Mouse (Mus musculus): ENCODE results near the gene March6. TPM values are rescaled to one million over a fixed set of nuclear protein-coding genes. Genes with fewer than 3 reads are reported as not detected.

March6 gene
- total RNA-seq, 2 experiments from 2014 or later, result 114 to 116 TPM

DNA sequence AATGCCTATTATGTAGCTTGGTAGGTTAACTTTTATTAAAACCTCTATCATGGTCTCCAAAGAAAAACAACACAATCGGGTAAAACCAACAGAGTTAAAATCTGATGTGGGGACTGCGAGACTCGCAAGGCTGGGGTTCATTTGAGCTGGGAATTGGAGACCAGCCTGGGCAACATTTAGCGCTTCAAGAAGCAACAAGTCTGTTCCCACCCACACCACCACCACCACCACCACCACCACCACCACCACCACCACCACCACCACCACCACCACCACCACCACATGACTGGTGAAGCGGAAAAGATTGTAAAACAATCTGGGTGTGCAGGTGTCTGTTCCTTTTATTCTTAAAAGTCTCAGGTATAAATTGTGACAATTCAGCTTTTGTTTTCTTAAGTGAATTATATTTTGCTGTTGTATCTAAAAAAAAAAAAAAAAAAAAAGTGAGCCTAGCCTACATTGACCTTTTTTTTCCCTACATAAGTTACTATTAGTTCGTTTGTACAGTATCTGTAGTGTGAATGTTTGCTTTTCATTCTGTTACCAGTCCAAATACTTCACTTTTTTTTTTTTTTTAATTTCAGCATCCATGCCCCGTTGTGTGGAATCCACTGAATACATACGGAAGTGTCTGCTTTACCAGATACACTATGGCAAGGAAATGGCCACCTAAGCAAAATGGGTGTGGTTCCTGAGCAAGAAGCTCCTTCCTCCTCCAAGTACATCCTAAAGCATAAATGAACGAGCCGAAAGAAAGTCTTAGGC lies 76.6 kb downstream of the March6 start:
- DNase-seq, result no peak

DNA sequence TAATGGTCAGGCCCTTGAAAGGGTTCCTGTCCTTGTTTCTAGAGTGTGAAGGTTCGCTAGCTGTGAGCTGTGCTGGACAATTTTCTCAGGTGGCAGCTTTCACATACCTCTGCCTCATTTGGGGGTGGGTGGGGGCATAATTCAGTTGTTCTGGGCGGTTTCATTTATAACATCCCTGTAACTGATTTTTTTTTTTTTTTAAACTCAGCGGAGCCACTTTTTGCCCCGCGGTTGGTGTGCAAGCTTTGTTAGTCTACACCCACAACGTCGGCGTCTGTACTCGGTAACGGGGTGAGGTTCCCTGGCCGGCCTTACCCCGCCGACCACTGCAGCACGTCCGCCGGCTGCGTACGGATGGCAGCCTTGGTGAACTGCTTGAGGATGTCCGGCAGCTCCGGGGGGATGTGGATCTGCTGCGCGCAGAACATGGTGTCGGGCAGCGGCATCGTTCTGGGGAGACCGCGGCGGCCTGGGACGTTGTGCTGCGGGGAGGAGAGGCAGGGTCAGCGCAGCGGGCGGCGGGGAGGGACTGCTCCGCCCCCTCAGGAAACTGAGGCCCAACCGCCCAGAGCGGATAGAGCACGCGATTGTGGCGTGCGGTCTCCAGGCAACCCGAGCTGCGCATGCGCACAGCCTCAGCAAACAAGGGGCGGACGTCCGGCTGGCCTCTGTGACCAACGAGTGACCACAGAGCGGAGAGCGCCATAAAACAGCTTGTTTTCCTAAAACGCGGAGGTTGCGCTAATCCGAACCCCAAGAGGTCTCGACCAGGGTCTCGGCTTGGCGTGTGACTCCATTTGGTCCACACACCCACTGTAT lies 77.5 kb downstream of the March6 start, which contains the start of gene Ropn1l:
Gene Ropn1l, minus strand, starts transcription at position 640 of the 819 bp plus-strand sequence.
- DNase-seq, result peak; percentile 96 to 97

DNA sequence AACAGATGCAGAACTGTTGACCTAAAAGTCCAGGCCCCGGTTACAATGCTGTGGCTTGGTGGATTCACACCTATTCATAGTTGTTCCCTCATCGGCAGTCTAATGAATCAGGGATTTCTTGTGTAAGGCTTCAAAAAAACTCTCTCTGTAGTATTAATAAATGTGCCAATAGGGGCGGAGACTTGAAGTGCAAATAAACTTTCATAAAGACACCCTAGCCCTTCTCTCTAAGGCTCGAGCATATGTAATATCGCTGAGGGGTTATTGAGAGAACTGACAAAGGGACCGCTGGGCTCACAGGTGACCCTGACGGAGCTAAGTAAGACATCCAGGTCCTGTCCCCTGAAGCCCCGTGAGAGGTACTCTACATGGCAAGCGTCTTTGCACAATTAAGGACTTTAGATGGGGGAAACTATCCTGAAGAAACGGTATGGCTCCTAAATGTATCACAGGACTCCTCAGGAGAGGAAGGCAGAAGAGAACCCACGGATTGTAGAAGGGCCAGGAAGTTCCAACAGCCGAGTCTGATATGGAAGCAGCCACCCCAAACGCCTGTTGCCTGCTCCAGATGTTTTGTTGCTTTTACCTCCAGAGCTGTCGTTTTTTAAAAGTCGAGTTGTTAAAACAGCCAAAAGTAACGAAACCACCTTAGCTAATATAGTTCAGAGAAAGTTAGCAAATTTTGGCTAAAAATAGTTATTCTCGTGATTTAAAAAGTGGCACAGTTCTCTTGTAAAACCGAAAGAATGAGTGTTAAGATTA lies 78.3 kb downstream of the March6 start:
- DNase-seq, result peak in 1 of 2 experiments; percentile 36

DNA sequence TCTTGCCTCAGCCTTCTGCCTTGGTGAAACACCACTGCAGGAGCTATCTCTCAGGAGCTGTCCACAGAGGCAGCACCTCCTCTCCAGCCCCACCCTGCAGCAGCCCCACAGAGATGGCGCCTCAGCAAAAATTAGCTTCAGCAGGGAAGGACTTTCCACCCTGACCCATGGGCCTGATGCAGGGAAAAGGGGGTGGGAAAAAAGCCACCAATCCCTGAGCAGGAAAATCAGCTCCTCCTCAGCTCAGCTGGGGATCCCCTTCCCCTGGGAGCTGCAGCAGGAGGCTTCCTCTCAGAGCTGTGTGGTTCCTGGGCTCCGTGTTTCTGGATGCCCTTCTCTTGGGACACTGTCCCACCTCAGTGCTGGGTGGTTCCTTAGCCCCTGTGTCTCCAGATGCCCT lies 81.1 kb downstream of the March6 start:
- no peak for DNase-seq

DNA sequence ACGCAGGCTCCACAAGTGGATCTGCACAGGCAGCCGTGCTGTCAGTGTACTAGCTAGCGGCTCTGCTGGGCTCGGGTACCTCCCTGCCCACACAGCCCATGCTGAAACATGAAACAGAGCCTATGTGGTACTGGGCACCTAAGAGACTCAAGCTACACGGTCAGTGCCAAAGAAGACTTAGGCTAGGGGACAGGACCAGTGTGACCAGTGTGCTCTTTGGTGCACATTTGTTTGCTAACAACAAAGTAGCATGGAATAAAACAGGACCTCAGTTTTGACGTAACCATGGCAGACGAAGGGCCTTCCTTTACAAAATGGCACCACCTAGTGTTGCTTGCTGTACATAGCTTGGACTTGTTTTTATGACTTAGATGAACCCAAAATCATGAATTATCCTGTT lies 83.7 kb downstream of the March6 start:
- peak; percentile 49 to 66 for DNase-seq

DNA sequence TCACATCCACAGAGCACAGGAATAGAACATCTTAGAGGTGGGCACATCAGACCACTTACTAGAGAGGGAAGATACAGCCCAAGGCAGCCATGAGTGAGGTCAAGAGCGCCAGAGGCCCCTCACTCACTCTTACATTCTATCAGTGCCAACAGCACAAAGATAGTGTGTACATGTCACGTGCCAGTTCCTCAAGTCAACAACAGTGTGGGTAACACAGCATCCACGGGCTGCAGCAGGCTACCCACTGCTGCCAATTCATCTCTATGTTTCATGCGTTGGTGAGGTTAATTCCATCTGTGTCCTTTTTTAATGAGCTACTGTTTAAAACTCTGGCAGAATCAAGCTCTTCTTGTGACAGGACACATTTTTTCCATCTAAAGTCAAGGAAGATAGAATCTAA lies 88.2 kb downstream of the March6 start:
- no peak for DNase-seq

DNA sequence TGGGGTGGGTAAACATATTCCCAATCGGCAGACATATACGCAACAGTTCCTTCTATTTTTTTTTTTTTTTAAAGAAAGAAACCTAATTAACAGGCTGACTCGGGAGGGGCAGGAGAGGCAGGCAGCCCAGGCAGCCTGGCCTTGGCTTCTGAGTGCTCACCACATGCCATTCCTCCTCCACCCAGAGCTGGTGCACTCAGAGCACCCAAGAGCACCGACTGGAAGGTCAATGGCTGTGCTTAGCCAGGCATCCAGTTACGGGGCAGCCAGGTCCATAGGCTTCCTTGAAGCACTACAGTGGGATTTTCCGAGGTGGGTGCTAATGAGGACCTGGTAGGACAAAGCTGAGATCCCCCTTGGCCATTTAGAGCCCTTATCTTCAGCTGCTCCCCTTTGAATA lies 88.9 kb downstream of the March6 start:
- no peak for DNase-seq

DNA sequence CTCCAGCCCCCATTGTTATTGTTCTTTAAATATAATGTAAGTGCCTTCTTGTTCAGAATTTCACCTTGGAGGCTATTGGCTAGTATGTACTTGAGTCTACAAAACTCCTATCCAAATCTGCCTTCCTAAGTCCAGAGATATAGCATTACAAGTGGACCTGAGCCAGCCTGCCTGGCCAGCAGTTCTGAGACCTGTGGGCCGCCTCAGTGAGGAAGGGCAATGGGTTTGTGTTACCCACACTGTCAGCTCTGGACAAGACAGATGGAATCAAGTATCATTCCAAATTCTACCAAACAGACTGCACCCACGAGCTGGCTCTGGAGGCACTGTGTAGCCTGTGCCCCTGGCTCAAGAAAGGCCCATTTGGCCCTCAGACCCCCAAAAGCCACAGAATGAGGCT lies 94.0 kb downstream of the March6 start:
- DNase-seq, result no peak

DNA sequence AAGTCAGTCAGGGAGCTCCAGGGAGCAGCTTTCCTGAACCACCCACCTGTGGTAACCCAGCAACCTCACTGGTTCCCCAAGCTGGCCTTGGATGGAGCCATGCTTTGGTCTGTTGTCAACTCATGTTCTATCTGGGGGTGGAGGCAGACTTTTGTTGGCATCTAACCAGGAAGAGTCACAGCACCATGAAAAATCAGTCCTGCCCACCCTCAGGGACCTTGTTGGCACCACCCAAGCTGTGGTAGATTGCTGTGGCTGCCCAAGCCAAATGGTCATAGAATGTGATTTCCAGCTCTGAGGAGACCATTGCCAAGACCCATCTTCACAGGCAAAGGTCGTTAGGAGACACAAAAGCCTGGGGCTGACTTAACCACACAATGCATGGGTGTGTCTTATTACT lies 94.8 kb downstream of the March6 start:
- DNase-seq, result no peak

DNA sequence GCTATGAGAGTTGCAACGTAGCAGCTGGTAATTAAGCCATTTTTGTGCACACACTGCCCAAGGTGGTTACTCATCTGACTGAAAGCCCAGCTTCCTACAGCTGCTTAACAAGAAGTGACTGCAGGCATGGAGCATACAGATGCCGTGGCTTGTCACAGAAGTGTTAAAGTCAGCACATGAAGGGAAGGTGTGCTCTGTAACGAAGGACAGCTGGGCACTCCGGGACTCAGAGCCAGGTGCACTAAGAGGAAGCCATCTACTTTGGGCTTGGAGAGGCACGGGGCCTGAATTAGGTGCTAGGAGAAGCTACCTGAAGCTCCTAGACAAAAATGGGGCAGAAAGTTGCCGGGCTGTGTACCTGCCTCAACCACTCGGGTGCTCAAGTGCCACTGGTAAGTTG lies 97.1 kb downstream of the March6 start:
- no peak for DNase-seq

DNA sequence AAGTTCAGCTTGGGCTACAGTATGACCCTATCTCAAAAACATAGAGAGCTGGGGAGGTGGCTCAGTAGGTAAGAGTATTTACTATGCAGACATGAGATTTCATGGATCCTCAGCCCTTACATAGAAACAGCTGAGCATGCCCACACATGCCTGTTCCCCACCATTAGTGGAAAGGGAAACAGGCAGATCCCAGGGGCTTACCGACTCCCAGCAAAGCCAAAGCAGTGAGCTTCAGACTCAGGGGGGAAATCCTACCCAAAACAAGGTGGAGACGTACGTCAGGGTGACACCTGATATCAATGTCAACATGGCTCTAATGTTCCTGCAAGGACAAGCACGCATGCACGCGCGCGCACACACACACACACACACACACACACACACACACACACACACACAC lies 99.0 kb downstream of the March6 start:
- DNase-seq, result no peak

DNA sequence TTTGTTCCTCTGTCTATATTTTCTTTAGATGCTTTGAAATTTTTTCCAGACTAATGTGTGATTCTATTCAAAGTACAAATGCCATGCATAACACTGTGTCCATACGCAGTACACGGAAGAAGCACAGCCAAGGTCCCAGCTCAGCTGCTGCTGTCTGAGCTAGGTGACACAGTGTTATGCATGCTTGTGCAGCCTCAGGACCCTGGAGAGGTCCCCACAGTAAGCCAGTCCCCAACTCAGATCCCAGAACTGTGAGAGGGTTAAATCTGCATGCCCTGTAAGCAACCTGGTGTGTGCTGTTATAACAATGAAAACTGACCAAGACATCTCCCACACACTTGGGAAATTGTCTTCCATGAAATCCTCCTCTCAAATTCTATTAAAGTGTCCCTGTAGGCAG lies 100.8 kb downstream of the March6 start:
- no peak for DNase-seq

DNA sequence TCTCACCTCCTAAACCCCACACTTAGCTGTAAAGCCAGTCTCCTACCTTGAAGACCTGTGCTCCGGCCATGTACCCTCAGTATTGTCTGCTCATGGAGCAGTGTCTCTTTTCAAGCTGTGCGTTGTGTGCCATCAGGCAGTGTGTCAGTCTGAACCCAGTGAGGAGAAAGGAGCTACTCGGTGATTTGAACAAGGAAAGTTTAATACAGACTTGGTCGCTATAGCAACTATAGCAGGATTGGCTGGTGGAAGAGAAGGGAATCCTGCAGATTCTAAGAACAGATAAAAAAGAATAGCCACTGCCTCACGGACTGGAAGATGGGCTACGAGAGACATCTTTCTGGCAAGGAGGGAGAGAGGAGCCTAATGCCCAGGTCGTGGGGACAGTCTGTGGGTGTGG lies 101.4 kb downstream of the March6 start:
- DNase-seq, result no peak

DNA sequence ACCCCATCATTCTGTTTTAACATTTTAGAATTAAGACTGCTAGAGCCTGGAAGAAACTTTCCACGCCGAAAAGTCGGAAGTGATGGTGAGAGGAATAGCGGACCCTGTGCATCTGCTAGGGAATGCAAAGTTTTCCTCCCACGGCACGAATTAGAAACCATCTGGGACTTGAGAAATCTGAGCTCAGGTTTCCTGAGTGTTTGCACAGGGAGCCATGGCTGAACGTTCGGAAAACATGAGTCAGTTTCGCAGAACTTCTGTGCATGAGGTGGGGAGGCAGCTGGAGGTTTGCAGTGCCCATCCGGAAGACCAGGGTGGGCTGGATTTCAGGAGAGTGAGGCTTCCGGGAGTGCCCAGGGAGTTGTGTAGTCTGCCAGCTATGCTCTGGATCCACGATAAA lies 102.3 kb downstream of the March6 start:
- no peak for DNase-seq

DNA sequence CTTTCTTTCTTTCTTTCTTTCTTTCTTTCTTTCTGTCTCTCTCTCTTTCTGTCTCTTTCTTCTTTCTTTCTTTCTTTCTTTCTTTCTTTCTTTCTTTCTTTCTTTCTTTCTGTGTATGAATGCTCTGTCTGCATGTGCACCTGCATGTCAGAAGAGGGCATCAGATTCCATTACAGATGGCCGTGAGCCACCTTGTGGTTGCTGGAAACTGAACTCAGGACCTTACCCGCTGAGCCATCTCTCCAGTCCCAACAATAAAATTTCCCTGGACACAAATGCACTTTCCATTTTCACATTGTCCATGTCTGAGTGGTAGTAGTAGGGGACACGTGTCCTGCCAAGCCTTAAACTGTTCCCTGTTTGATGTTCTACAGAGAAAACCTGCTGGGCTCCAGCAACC lies 103.5 kb downstream of the March6 start:
- DNase-seq, result no peak

DNA sequence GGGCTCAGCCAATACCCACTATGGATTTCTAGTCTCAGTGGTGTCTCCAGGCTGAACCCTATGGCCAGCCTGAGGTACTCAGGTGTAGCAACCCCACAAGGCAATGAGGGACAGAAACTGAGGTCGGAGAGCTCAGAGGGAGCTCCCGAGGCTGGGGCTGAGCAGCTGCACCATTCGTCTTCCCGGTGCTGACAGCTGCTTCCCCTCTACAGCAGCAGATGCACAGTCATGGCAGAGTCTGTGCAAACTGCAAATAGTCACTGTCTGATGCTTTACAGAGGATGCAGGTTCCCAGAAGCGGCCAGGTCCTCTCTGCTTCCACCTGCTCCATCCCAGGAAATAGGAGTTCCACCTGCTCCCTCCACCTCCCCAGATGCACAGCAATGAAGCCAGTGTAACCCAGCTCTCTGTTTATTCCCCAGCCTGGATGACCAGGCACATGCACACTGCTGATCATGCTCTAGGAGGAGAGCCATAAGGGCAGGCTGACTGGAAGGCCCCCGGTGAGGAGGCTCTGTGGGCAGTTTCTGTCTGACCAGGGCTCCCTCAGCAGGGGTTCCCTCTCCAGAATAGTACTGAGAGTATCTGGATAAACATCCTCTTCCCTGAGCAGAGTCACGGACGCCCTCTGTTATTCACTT lies 104.7 kb downstream of the March6 start:
- no peak for DNase-seq

DNA sequence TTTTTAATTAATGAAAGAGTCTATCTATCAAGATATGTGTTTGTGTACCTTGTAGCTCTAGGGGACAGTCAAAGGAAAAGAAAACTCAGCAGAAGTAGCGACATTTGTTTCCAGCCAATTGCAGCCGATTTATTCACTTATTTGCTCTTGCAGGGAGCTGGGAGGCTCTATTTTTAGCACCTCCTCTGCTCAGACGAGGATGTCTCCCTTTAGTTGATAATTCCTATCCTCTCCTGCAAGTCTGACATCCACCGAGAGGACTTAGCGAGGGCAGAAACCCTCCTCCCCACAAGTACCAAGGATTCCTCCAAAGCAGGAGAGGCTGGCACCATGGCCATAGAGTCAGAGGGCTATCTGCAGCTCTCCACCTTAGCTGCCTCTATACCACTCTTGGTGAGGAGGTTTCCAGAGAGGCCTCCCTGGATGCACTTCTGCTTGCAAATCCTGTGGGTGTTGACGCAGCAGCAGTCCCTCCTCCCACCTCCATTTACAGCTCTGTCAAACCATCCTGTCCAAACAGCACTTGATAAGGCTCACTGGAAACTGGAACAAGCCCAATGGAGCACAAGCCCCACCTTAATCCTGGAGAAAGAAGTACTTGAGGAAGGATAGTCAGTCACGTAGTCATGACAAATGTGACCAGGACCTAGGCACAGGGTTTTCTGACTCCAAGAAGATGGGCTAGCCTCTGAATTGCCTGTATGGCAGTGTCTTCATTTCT lies 108.0 kb downstream of the March6 start:
- peak; percentile 46 to 59 for DNase-seq

DNA sequence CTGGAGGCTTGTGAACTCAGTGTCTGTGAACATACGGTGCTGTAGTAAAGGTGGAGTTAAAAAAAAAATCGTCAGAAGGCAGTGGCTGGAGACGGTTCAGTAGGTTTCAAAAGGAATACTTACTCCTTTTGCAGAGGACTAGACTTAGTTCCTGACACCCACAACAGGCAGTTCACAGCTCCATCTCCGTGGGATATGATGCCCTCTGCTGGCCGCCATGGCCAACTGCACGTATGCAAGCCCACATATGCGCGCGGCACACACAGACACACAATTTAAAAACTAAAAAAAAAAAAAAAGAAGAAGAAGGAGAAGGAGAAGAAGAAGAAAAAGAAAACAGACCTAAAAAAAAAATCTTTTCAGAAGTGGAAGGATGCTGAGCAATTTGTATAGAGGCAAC lies 111.8 kb downstream of the March6 start:
- peak; percentile 45 to 68 for DNase-seq

DNA sequence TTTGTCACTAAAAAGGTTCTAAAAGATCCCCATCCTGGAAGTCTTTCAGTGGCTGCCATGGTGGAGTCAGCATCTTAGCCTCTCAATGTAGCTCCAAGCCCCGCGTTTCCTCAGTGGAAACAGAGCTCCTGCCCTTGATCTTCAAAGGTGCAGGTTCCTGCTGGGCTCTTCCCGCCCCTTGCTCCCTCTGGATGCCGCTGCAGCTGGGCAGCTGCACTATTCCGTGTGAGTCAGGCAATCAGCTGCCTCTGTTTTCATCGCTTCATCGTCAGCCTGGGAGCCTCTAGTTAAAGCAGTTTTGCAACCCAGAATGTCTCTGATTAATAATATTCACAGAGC lies 112.2 kb downstream of the March6 start:
- DNase-seq, result peak; percentile 25 to 45

DNA sequence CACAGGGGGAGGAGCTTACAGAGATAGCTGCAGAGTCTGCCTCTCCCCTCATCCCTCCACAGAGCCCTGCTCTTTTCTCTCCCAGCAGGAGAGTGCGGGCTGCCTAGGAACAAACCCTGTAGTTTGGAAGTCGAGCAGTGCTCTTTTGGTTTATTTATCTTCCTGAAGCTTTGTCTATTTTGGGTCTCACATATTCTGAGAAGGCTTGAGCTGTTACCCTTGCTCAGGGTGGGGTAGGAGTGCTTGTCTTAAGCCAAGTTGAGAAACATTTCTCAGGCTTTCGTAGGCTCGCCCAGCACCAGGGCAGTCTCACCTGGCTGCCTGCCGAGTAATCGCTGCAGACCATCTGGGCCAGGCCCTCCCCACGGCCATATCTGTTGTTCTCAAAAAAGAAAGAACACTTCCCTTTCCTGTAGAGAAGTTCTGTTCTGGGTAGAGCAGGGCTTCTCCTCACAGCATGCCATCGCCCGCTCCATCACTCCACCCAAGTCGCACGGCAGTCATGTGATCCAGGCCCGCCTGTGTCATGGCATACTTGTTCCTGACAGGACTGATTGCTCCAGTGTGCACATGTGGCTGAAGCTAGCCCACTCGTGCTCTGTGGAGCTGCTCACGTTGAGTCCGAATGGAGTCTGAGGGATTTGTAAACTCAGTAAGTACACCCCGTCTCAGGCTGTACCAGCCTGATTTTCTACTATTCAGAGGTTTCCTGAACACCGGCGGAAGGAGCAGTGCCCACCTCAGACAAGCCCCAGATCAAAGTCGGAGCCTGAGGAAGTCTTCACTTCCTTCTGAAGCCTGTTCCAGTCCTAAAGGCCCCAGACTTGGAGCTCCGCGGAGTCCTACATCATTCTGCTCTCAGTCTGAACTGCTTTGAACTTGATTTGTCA lies 112.8 kb downstream of the March6 start:
- DNase-seq, result peak; percentile 75 to 81

DNA sequence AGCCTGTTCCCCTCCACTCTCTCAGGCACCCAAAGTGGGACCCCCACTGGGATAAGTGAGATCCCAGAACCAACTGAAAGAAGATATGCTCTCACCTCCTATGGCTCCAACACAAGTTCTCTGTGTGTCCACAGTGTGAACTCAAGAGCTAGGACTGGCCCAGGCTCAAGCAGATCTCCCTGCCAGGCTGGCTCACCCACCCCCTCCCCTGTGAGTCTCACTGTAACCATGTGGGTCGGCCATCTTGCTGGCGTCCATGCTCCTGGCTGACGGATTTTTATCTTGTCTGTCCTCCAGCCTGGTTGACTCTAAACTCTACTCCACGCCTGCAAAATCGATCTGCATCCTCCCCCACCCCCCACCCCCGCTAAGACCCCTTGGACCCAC lies 113.5 kb downstream of the March6 start:
- DNase-seq, result peak; percentile 14 to 20
